Mouse (Mus musculus): Measurements from ENCODE around the gene Exoc3l4.

GRCm38 (mm10) chr12:111378812-111379211, 38.0 kb upstream of the Exoc3l4 start:
- TF ChIP-seq POLR2A (IDR thresholded peaks at IDR 0.05; ENCODE audit: insufficient read length, low read depth), result no peak
- no peak for TF ChIP-seq TCF12 (IDR thresholded peaks at IDR 0.05; ENCODE audit: insufficient read depth, poor library complexity, severe bottlenecking)
- TF ChIP-seq MAX (IDR thresholded peaks at IDR 0.05; ENCODE audit: low read depth), result no peak
- no peak for TF ChIP-seq SRF (IDR thresholded peaks at IDR 0.05; ENCODE audit: control insufficient read depth, insufficient read length, low read depth)
- TF ChIP-seq POLR2AphosphoS2 (IDR thresholded peaks at IDR 0.05; ENCODE audit: insufficient read length, low read depth), result no peak
- TF ChIP-seq USF1 (IDR thresholded peaks at IDR 0.05; ENCODE audit: low read depth), result no peak
- TF ChIP-seq E2F4 (IDR thresholded peaks at IDR 0.05; ENCODE audit: insufficient read depth), result no peak
